Mouse (Mus musculus) layer of hippocampus, postnatal 10 days (tissue): ENCODE data around the gene D630039A03Rik. TPM values are rescaled to one million over a fixed set of nuclear protein-coding genes. Genes with fewer than 3 reads are reported as not detected.

ENCODE experiments used
- DNase-seq, 2 experiments: peaks; one replicate each; pipeline ENCODE4 v3.0.0; 2021; ENCODE audit warnings: low spot score in 2 of 2
- long read RNA-seq: library from polyadenylated mRNA; stranded (forward); transcript quantifications from one replicate; pipeline ENCODE4 v2.0.0, GENCODE M21; 2023
- total RNA-seq, 2 experiments: library from RNA; stranded (reverse); gene quantifications; 2 replicates each; pipeline ENCODE4 v1.2.3; 2021

Gene D630039A03Rik
- under 1 TPM; 0.33 to 0.43 TPM for total RNA-seq
- long read RNA-seq, result 0 reads

DNA sequence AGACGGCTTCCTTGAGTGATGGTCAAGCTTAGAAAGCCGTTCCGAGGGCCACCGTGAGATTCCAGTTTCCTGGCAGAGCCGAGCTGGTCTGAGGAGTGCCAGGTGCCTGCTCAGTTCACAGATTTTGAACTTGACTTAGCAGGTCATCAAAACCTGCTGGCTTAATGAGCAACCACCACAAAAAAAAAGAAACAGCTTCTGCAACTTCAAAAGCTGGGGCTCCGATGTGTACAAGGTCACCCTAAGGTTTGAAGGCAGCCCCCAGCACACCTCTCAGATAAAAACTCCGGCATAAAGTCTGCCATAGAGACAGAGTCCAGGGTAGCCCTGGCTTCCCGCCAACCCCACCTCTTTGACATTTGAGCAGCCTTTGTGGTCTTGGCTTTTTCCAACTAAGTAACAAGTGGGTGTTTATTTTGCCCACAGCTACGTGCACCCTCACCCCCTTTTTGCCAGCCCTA lies at the start of gene D630039A03Rik:
Gene D630039A03Rik (minus strand): TSS at position 97 of the 461 bp plus-strand sequence.
- peak in 1 of 2 experiments; percentile 19 for DNase-seq

- DNase-seq, result no peak
Observed at GRCm38 (mm10) chr4:57965516-57965915, 49.4 kb upstream of the D630039A03Rik start.

GRCm38 (mm10) chr4:57964143-57964542 lies 48.0 kb upstream of the D630039A03Rik start:
- no peak for DNase-seq

DNA sequence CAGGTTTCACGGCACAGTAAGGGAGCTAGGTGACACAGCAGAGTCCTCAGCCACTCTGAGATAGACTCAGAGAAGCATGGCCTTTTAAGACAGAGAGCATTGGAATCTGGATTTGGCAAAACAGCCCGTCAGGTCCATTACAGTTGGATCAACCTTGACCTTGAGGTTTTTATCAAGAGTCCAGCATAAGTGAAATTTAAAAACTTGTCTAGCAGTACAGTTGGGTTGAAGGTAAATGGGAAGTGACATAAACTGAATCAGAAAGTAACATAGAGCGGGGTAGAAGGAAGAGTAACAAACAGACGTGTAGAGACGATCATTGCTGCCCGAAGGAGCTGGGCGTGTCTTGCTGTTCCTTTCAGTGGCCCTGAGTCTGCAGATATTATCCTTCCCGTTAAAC lies 43.0 kb upstream of the D630039A03Rik start:
- DNase-seq, result no peak

- no peak for DNase-seq
Observed at GRCm38 (mm10) chr4:57958098-57958497, 42.0 kb upstream of the D630039A03Rik start.

DNA sequence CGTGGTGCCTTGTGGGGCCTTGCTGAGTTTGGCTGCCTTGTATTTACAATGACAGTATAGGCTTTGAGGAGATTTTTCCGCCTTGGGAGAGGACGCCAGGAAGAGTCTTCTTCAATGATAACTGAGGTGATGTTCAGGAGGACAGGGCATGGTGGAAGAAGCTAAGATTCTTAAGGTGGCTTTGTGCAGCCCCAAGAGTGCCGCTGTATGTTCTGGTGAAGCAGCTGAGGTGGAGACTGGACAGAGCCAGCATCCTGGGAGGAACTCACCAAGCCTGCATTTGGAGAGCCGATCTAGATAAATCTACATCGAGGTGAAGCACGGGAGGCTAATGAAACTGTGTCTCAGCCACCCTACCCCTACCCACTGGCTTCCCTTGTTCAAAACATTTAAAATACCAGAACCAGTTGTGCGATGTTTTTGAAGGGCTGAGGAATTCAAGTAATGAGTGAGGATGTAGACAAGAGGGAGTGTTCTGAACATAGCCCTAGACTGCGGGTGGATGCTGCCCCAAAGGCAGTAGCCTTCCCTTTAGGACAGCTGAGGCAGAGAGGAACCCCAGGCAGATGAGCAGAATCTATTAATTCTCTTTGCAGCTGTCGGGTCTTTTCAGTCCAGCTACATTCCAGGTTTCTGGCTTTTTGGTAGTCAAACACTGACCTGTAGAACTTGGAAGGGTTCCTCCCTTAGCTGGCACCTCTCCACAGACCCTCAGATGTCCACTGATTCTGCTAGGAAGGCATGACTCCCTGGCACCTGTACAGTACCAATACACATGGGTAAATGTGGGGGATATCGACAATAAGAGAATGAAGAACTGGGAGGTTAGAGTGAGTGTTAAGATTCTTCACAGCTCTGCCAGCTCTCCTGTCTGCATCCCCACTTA lies 41.3 kb upstream of the D630039A03Rik start:
- DNase-seq, result no peak

GRCm38 (mm10) chr4:57956029-57956960 lies 40.2 kb upstream of the D630039A03Rik start, which contains the start of gene Txn1:
TSS of gene Txn1 (minus strand) at chr4:57956411.
- peak; percentile 93 to 97 for DNase-seq

DNA sequence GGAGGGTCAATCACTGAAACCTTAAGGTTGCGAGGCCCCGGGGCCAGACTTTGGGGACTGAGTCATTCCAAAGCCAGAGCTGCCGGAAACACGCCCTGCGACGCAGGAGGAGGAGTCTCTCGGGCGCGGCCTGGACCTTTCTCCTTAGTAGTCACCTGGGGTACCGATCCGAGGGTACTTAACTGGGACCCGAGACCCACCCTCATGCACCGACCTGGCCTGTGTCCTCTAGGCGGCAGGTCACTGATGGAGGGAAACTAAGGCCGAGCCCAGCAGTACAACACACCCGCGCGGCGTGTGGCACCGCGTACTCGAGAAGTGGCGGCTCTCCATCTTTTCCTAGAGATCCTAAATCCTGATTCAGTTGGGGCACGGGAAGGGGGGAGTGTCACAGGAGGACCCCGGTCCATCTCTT lies 39.5 kb upstream of the D630039A03Rik start:
- DNase-seq, result peak in 1 of 2 experiments; percentile 44

- no peak for DNase-seq
Observed at GRCm38 (mm10) chr4:57954991-57955390, 38.9 kb upstream of the D630039A03Rik start.

- DNase-seq, result no peak
Observed at GRCm38 (mm10) chr4:57954580-57954979, 38.5 kb upstream of the D630039A03Rik start.

GRCm38 (mm10) chr4:57953796-57954195 lies 37.7 kb upstream of the D630039A03Rik start:
- no peak for DNase-seq

DNA sequence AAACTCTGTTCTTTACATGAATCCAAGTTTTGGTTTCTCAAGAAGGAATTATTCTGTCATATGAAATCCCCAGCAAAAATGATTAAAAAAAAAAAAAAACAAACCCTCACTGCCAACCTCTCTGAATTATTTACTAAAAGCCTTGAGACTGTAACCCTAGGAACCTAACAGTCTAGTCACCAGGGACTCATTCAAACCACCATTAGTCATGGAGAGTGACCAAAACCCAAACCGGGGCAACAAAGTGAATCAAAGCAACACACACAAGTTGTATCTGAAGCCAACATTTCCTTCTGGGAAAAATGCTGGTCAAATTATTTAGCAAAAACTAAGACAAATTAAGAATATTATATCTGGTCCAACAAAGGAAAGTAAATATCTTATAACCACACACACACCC lies 36.8 kb upstream of the D630039A03Rik start:
- no peak for DNase-seq

DNA sequence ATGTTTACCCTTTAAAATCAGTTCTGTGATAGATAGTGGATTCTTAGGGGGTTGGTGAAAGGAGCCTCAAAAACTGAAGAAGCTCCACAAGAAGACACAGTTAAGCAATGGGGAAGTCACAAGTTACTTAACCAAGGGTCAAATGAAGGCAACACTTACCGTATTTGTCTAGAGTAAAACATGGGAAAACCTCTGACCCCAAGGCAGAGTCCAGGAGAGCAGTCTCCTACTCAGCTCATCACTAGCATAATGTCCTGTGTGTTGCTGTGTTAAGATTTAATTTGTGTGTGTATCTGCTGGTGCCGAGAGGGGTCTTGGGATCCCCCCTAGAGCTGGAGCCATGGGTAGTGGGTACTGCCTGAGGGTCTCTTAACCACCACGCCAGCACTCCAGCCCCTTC lies 36.3 kb upstream of the D630039A03Rik start:
- DNase-seq, result no peak

DNA sequence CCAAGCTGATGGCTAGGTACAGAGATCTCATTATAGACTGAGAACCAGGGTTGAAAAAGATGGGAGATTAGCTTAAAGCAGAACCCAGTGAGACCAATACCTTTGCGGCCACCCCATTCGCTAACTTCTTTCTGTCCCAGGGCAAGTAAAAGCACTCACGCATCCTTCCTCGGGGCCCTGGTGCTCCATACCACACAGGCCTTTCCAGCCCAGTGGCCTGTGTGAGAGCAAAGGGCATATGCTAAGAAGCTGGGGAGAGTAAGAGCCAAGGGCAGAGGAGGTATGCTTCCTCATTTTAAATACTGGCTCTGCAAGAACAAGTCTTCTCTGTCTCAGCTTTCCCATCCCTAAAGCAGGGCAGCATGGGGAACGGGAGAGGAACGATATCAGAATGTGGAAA lies 33.8 kb upstream of the D630039A03Rik start:
- DNase-seq, result no peak

GRCm38 (mm10) chr4:57947476-57947875 lies 31.4 kb upstream of the D630039A03Rik start:
- no peak for DNase-seq

DNA sequence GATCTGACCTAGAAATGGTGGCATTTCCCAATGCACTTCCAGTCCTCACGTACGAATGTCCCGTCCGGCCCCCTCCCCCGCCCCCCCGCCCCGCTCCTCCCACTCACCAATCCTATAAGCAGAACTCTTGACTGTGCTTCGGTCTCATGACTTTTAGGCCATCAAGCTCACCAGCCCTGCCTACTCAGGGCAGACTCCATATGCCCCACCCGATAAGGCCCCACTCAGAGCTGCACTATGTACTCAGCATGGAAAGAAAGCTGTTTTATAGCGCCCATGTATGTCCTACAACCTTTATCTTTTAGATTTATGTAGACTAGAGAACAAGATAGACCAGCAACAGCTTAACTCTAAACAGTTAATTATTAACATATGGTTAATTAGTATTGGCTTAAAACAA lies 30.9 kb upstream of the D630039A03Rik start:
- DNase-seq, result no peak

- DNase-seq, result no peak
Observed at GRCm38 (mm10) chr4:57942892-57943291, 26.8 kb upstream of the D630039A03Rik start.

- no peak for DNase-seq
Observed at GRCm38 (mm10) chr4:57940631-57941030, 24.5 kb upstream of the D630039A03Rik start.

DNA sequence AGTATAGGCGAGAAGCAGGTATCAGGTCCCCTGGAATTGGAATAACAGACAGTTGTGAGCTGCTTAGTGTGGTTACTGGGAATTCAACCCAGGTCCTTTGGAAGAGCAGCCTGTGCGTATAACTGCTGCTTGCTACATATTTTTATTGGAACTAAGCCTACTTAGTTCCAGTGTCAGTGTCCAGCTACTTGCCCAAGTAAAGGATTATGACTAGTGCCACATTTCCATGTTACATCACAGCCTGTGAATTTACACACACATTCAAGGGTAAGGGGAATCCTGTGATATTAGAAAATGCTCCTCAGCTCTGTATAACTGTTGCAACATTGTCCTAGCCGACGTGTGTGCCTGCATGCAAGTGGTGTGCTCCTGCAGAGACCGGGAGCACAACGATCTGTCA lies 21.2 kb upstream of the D630039A03Rik start:
- no peak for DNase-seq

- DNase-seq, result no peak
Observed at GRCm38 (mm10) chr4:57934181-57934580, 18.1 kb upstream of the D630039A03Rik start.

DNA sequence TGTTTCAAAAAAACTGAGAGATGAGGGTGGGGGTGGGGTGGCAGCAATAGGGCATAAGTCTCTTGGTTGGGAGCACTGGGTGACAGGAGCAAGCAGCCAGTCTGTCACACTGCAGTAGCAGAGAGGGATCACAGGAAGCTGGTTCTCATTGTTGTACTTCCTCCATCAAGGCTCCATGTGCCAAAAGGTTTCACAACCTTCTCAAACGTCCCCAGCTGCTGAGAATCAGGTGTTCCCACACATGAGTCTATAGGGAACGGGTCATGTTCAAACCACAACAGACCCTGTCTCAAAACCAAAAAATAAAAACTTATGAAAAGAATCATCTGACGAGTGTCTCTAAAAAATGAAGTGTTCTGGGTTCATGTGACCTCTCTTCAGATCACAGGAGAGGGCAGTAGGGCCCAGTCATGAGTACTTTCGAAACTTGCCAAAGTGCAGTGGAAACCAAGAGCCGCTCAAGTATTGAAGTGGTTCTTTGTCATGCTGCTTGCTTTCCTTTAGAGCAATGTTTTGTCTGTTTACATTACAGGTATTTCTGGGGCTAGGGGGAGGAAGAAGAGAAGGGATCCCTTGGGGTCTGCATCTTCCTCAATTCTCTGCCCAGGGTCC lies 14.6 kb upstream of the D630039A03Rik start:
- no peak for DNase-seq
